ENCODE assay signal across 20 mouse cellular contexts in genomic region chr16:50477628-50478027, GRCm38 (mm10). TPM values are rescaled to one million over a fixed set of nuclear protein-coding genes. Genes with fewer than 3 reads are reported as not detected.
DNase-seq lines count a peak whose midpoint lies in the region; TF ChIP-seq lines count a peak whose summit lies in the region.
"Had no signal": no experiment of that assay in that cellular context is flagged by ENCODE, and none has a peak within 500 bp of the region (broad histone marks: within the 10 kb centered on the region; RNA-seq: fewer than 3 reads in every experiment).

No protein-coding gene starts in this region.

- peak; percentile 16 for DNase-seq in A20 (ENCODE audit: low read depth, low spot score)
- DNase-seq in CH12.LX (ENCODE audit: extremely low read depth): no peak
- DNase-seq in MEL (ENCODE audit: low read depth, low spot score): peak; percentile 47
- DNase-seq in urinary bladder, adult 18-20 months (ENCODE audit: low spot score in 2 of 2): no peak
- no peak for DNase-seq in left cerebral cortex, postnatal 10 days (ENCODE audit: extremely low spot score in 1 of 2, low spot score in 2 of 2)
- DNase-seq in layer of hippocampus, postnatal 25 days (ENCODE audit: extremely low spot score in 1 of 2, low spot score in 1 of 2): no peak
- DNase-seq: adrenal gland, adult 2 months; adrenal gland, adult 8-10 months; adrenal gland, postnatal 10 days; adrenal gland, postnatal 14 days; adrenal gland, postnatal 25 days; adrenal gland, postnatal 36 days; B cell, adult 2 months; cerebellum, adult 11 months; cerebellum, adult 11-12 months; cerebellum, adult 18-20 months; cerebellum, adult 2 months; cerebellum, adult 8-10 months; cerebellum, adult 9-10 months had no signal

- H3K36me3 ChIP-seq in CH12.LX (replicated peaks in 1 of 2; ENCODE audit: control insufficient read depth in 1 of 2, insufficient read depth in 1 of 2, low read length in 1 of 2) (peaks cover 0 to 6% of the 10 kb centered on the region in 2 experiments), MEL (ENCODE audit: control insufficient read depth in 1 of 2, insufficient read depth in 2 of 2, low read length in 2 of 2) (no peaks in the 10 kb centered on the region)
- H3K36me3 ChIP-seq: G1E had no signal

- in situ Hi-C loops in CH12.LX (cut with MboI; ENCODE audit: low pct_ligation_motif_present, low pct_unique_long_range_greater_than_20kb, low sequenced_read_pairs): no loop called here

- H3K27me3 ChIP-seq in CH12.LX (replicated peaks) (no peaks in the 10 kb centered on the region), MEL (ENCODE audit: control insufficient read depth in 1 of 2, insufficient read depth in 2 of 2, low read length in 2 of 2) (peaks cover 0 to 6% of the 10 kb centered on the region in 2 experiments; a peak in 2 of 4 replicates)

- dilution Hi-C loops in CH12.LX (cut with MboI; ENCODE audit: extremely low pct_ligation_motif_present, extremely low pct_unique_long_range_greater_than_20kb, low sequenced_read_pairs): no loop called here

- H3K4me1 ChIP-seq in CH12.LX (ENCODE audit: control insufficient read depth in 1 of 2, insufficient read depth in 2 of 2) (peaks cover 12 to 46% of the 10 kb centered on the region in 2 experiments), MEL (ENCODE audit: control insufficient read depth in 1 of 2, insufficient read depth in 2 of 2, low read length in 2 of 2) (peaks cover 0 to 3% of the 10 kb centered on the region in 2 experiments; a peak in 1 of 4 replicates)

- TF ChIP-seq POLR2A in CH12.LX (IDR thresholded peaks at IDR 0.05; ENCODE audit: low read depth, low read length): no peak
- TF ChIP-seq POLR2A in MEL (IDR thresholded peaks at IDR 0.05; ENCODE audit: control insufficient read depth in 1 of 2, insufficient read depth in 1 of 2, low read depth in 1 of 2, low read length in 2 of 2, poor library complexity in 1 of 2): no peak

- peak overlapping the region; percentile 27; the same call in 1 of the 2 replicates for H3K9ac ChIP-seq in CH12.LX (ENCODE audit: insufficient read depth, low read depth)
- H3K9ac ChIP-seq in MEL (ENCODE audit: control insufficient read depth, low read depth, low read length, poor library complexity, severe bottlenecking): no peak overlapping the region

- H3K9me3 ChIP-seq in CH12.LX (replicated peaks; ENCODE audit: low read length) (no peaks in the 10 kb centered on the region), MEL (replicated peaks; ENCODE audit: insufficient read depth, low read length) (no peaks in the 10 kb centered on the region)
- H3K9me3 ChIP-seq: G1E had no signal

- intact Hi-C loops in left cerebral cortex, postnatal 10 days (cut with DNase I): no loop called here

- TF ChIP-seq EP300 in CH12.LX (IDR thresholded peaks at IDR 0.05; ENCODE audit: low read length) (peak; percentile 68), MEL (IDR thresholded peaks at IDR 0.05; ENCODE audit: low read depth in 1 of 2, low read length in 2 of 2) (no peak)

- H3K79me2 ChIP-seq in CH12.LX (replicated peaks; ENCODE audit: control insufficient read depth, extremely low read depth, insufficient read depth, poor library complexity, severe bottlenecking) (no peaks in the 10 kb centered on the region; the same call in none of the 2 replicates), MEL (ENCODE audit: control insufficient read depth, insufficient read depth, low read length, poor library complexity) (no peaks in the 10 kb centered on the region)

- H3K4me3 ChIP-seq in CH12.LX (replicated peaks in 1 of 3; ENCODE audit: low read depth in 2 of 3, low read length in 2 of 3, poor library complexity in 1 of 3): no peak overlapping the region
- H3K4me3 ChIP-seq in MEL (ENCODE audit: control insufficient read depth in 1 of 2, insufficient read depth in 1 of 2, low read depth in 2 of 2, low read length in 2 of 2): no peak overlapping the region

- TF ChIP-seq CTCF in CH12.LX (conservative IDR thresholded peaks at IDR 0.05 in 1 of 2, IDR thresholded peaks at IDR 0.05 in 1 of 2; ENCODE audit: low read depth in 2 of 2, low read length in 2 of 2) (no peak), MEL (IDR thresholded peaks at IDR 0.05 in 2 of 3, conservative IDR thresholded peaks at IDR 0.05 in 1 of 3; ENCODE audit: control insufficient read depth in 1 of 3, insufficient read depth in 1 of 3, low read depth in 2 of 3, low read length in 3 of 3, poor library complexity in 1 of 3, severe bottlenecking in 1 of 3) (no peak)

- peak overlapping the region; percentile 33; the same call in 1 of the 2 replicates for H3K27ac ChIP-seq in CH12.LX (ENCODE audit: insufficient read depth, low read depth)
- no peak overlapping the region for H3K27ac ChIP-seq in MEL (ENCODE audit: control insufficient read depth, low read depth, low read length)

- H3K4me2 ChIP-seq in CH12.LX (ENCODE audit: insufficient read depth, low read depth, poor library complexity, severe bottlenecking): peak overlapping the region; percentile 67

- TF ChIP-seq RAD21 in CH12.LX (IDR thresholded peaks at IDR 0.05; ENCODE audit: low read depth, low read length): no peak
- TF ChIP-seq RAD21 in MEL (IDR thresholded peaks at IDR 0.05; ENCODE audit: low read depth, low read length): no peak

TF ChIP-seq in CH12.LX, 34 proteins besides CTCF, POLR2A, EP300 and RAD21:
- TF ChIP-seq IRF4 (IDR thresholded peaks at IDR 0.05; ENCODE audit: low read depth, low read length): peak; percentile 73
- TF ChIP-seq USF1 (IDR thresholded peaks at IDR 0.05; ENCODE audit: low read depth, low read length): no peak
- no peak for TF ChIP-seq SMC3 (IDR thresholded peaks at IDR 0.05; ENCODE audit: low read depth, low read length)
- TF ChIP-seq JUND (conservative IDR thresholded peaks at IDR 0.05; ENCODE audit: low read depth, low read length): peak; percentile 51; the same call in 1 of the 2 replicates
- TF ChIP-seq CHD2 (IDR thresholded peaks at IDR 0.05; ENCODE audit: low read length): 0 out of 2 replicates have a peak, but pooled peaks have one; percentile 34
- TF ChIP-seq MAFK (IDR thresholded peaks at IDR 0.05; ENCODE audit: insufficient replicate concordance, low read length): 0 out of 2 replicates have a peak, but pooled peaks have one; percentile 40
- TF ChIP-seq MAX (IDR thresholded peaks at IDR 0.05; ENCODE audit: low read length): peak; percentile 37; the same call in 1 of the 2 replicates

TF ChIP-seq in MEL, 35 proteins besides CTCF, POLR2A, EP300 and RAD21:
- TF ChIP-seq TBP (IDR thresholded peaks at IDR 0.05; ENCODE audit: low read depth, low read length) (no peak), MAZ (IDR thresholded peaks at IDR 0.05; ENCODE audit: low read depth, low read length) (no peak), MEF2A (IDR thresholded peaks at IDR 0.05; ENCODE audit: extremely low read depth, insufficient replicate concordance, low read depth, low read length, poor library complexity, severe bottlenecking) (no peak), E2F4 (IDR thresholded peaks at IDR 0.05; ENCODE audit: borderline replicate concordance, low read depth, low read length) (no peak), CHD2 (IDR thresholded peaks at IDR 0.05; ENCODE audit: low read length) (no peak), NRF1 (IDR thresholded peaks at IDR 0.05; ENCODE audit: insufficient read depth, low read depth, low read length, poor library complexity, severe bottlenecking) (no peak), CHD1 (IDR thresholded peaks at IDR 0.05; ENCODE audit: low read depth, low read length) (no peak), SMC3 (IDR thresholded peaks at IDR 0.05; ENCODE audit: low read depth, low read length) (no peak), TAL1 (IDR thresholded peaks at IDR 0.05; ENCODE audit: low read length) (no peak), ZC3H11A (IDR thresholded peaks at IDR 0.05; ENCODE audit: low read depth, low read length) (no peak), HCFC1 (IDR thresholded peaks at IDR 0.05; ENCODE audit: low read depth, low read length) (no peak), ETS1 (IDR thresholded peaks at IDR 0.05; ENCODE audit: low read depth, low read length) (no peak), MYB (IDR thresholded peaks at IDR 0.05; ENCODE audit: low read depth, low read length) (no peak)

RNA-seq across cellular contexts. Expression of gene Bbx, which starts 45.4 kb away (rescaled TPM):
- total RNA-seq in CH12.LX (2012; rRNA removed) (22.1 and 26.2 TPM in 2 replicates), CH12.LX (2014; rRNA removed) (20.6 and 22.1 TPM in 2 replicates), MEL (2012; rRNA removed) (9.1 and 9.2 TPM in 2 replicates)
- polyA plus RNA-seq in CH12.LX (2012; ENCODE audit: insufficient read length, low read depth) (20.7 and 21.6 TPM in 2 replicates), MEL (2012; ENCODE audit: insufficient read depth in 1 of 2, insufficient read length in 2 of 2, low read depth in 1 of 2, low replicate concordance in 2 of 2, missing spikeins in 1 of 2) (10 to 100 TPM in 1 of 2 experiments, 1 to 10 TPM in 1; 6.5 to 36.0 TPM)
- 1 to 10 TPM; 8.8 to 9.3 TPM for total RNA-seq in left cerebral cortex, postnatal 10 days (2021)
- total RNA-seq in layer of hippocampus, postnatal 25 days (2021): 10 to 100 TPM; 20.9 to 21.3 TPM

Comparison
In these comparisons a context has a peak if more than half of its experiments do, and no peak if none do; other contexts are left out.
1. DNase-seq: peak in A20 (single experiment) and MEL (single experiment); none in CH12.LX (single experiment), urinary bladder, adult 18-20 months (0 of 2), left cerebral cortex, postnatal 10 days (0 of 2) and layer of hippocampus, postnatal 25 days (0 of 2).